Mouse (Mus musculus): ENCODE results near the gene Avpi1.
"Not testable (repeated sequence)": the region's sequence is repeated elsewhere in the genome, so short reads cannot be mapped to it uniquely, and the experiment has no call there.

Gene Avpi1

GRCm38 (mm10) chr19:42104681-42105080 is 24.2 kb downstream of the Avpi1 start:
- no peak for DNase-seq

- DNase-seq: no peak
These were observed 29.5 kb downstream of the Avpi1 start for GRCm38 (mm10) chr19:42099406-42099805.

GRCm38 (mm10) chr19:42090637-42091141 is 38.2 kb downstream of the Avpi1 start:
- DNase-seq: peak in 1 of 2 experiments; percentile 29

GRCm38 (mm10) chr19:42089748-42090595 is 38.9 kb downstream of the Avpi1 start, which contains the start of gene Pi4k2a:
Pi4k2a (plus strand) TSS chr19:42090470.
- peak; percentile 100 for DNase-seq

GRCm38 (mm10) chr19:42089103-42089747 is 39.6 kb downstream of the Avpi1 start:
- peak; percentile 71 to 85 for DNase-seq

GRCm38 (mm10) chr19:42086166-42086565 is 42.7 kb downstream of the Avpi1 start, which contains the start of gene Morn4:
Morn4 (minus strand) TSS chr19:42086357.
- DNase-seq: peak; percentile 91 to 95

- no peak for DNase-seq
These were observed 43.2 kb downstream of the Avpi1 start for GRCm38 (mm10) chr19:42085690-42086089.

GRCm38 (mm10) chr19:42081613-42082012 is 47.2 kb downstream of the Avpi1 start:
- DNase-seq: not testable (repeated sequence)

- DNase-seq: peak in 1 of 2 experiments; percentile 61
These were observed 48.4 kb downstream of the Avpi1 start for GRCm38 (mm10) chr19:42080469-42080868.

GRCm38 (mm10) chr19:42079950-42080349 is 48.9 kb downstream of the Avpi1 start:
- peak in 1 of 2 experiments; percentile 72 for DNase-seq

GRCm38 (mm10) chr19:42079006-42079405 is 49.9 kb downstream of the Avpi1 start:
- DNase-seq: no peak

GRCm38 (mm10) chr19:42078566-42078965 is 50.3 kb downstream of the Avpi1 start:
- DNase-seq: no peak

GRCm38 (mm10) chr19:42075992-42076391 is 52.9 kb downstream of the Avpi1 start:
- no peak for DNase-seq

GRCm38 (mm10) chr19:42075051-42075450 is 53.8 kb downstream of the Avpi1 start:
- DNase-seq: no peak

Data from kidney, postnatal 25 days (tissue).